Mouse (Mus musculus): ENCODE measurements at regions not wholly inside any gene's neighbourhood (a gene's known extent, or its start where the extent isn't known, plus 50 kb on each side); places are given as distances from the start of the nearest gene placed in this dataset.

- DNase-seq (ENCODE audit: low spot score): no peak
These were observed 72.9 kb downstream of the Manea start for GRCm38 (mm10) chr4:26273754-26274153.

- no peak for DNase-seq (ENCODE audit: low spot score)
These were observed 87.3 kb downstream of the Manea start for GRCm38 (mm10) chr4:26259230-26260029.

GRCm38 (mm10) chr4:26255889-26256288, 90.8 kb downstream of the Manea start:
- DNase-seq (ENCODE audit: low spot score): no peak

GRCm38 (mm10) chr4:26247925-26248856, 98.5 kb downstream of the Manea start:
- DNase-seq (ENCODE audit: low spot score): peak; percentile 34

- no peak for DNase-seq (ENCODE audit: low spot score)
These were observed 123.4 kb downstream of the Manea start for GRCm38 (mm10) chr4:26223267-26223666.
